Mouse (Mus musculus): ENCODE data around the gene Slc38a9. TPM values are rescaled to one million over a fixed set of nuclear protein-coding genes. Genes with fewer than 3 reads are reported as not detected.

The Slc38a9 gene
- total and polyA plus RNA-seq, 3 experiments = 10.8 to 14.1 TPM; not detected in 1

DNA sequence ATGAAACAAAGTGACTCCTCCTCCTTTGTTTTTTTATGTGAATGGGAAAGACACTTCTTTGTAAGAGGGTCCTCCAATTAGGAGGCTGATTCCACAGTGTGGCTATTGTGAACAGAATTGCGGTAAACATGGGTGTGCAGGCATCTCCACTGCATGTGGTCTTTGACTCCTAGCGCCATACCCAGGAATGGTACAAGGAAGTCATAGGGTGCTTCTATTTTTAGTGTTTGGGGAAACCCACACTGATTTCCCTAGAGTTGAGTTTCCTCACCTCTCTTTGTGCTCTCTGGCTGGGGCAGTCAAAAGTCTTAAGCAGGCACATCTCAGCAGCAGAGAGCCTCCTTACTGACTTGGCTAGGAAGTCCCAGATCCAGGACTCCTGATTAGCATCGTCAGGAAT, 125.6 kb downstream of the Slc38a9 start:
- Histone ChIP-seq H3K9ac (ENCODE audit: control insufficient read depth, low read depth, low read length, poor library complexity, severe bottlenecking) (no peak overlapping the region), H3K9me3 (replicated peaks; ENCODE audit: insufficient read depth, low read length) (no peaks in the 10 kb centered on the region), H3K36me3 (ENCODE audit: control insufficient read depth in 1 of 2, insufficient read depth in 2 of 2, low read length in 2 of 2) (no peaks in the 10 kb centered on the region), H3K79me2 (ENCODE audit: control insufficient read depth, insufficient read depth, low read length, poor library complexity) (no peaks in the 10 kb centered on the region), H3K27me3 (ENCODE audit: control insufficient read depth in 1 of 2, insufficient read depth in 2 of 2, low read length in 2 of 2) (no peaks in the 10 kb centered on the region), H3K4me3 (ENCODE audit: control insufficient read depth in 1 of 2, insufficient read depth in 1 of 2, low read depth in 2 of 2, low read length in 2 of 2) (no peak overlapping the region), H3K4me1 (ENCODE audit: control insufficient read depth in 1 of 2, insufficient read depth in 2 of 2, low read length in 2 of 2) (no peaks in the 10 kb centered on the region), H3K27ac (ENCODE audit: control insufficient read depth, low read depth, low read length) (no peak overlapping the region)
- no peak for TF ChIP-seq RCOR1 (IDR thresholded peaks at IDR 0.05; ENCODE audit: low read depth, low read length)
- no peak for TF ChIP-seq NELFE (IDR thresholded peaks at IDR 0.05; ENCODE audit: low read depth, low read length)
- TF ChIP-seq EP300 (IDR thresholded peaks at IDR 0.05; ENCODE audit: low read depth in 1 of 2, low read length in 2 of 2) = no peak
- no peak for TF ChIP-seq TCF12 (IDR thresholded peaks at IDR 0.05; ENCODE audit: low read depth, low read length)
- TF ChIP-seq KAT2A (conservative IDR thresholded peaks at IDR 0.05; ENCODE audit: low read depth, low read length) = no peak
- no peak for TF ChIP-seq POLR2AphosphoS2 (IDR thresholded peaks at IDR 0.05; ENCODE audit: low read length)
- no peak for TF ChIP-seq SIN3A (IDR thresholded peaks at IDR 0.05; ENCODE audit: low read length)
- TF ChIP-seq POLR2AphosphoS5 (IDR thresholded peaks at IDR 0.05; ENCODE audit: borderline replicate concordance, low read depth, low read length) = no peak
- no peak for TF ChIP-seq ZNF384 (IDR thresholded peaks at IDR 0.05; ENCODE audit: low read depth, low read length)
- TF ChIP-seq MAZ (IDR thresholded peaks at IDR 0.05; ENCODE audit: low read depth, low read length) = no peak
- TF ChIP-seq JUND (IDR thresholded peaks at IDR 0.05; ENCODE audit: low read depth, low read length) = no peak
- TF ChIP-seq ETS1 (IDR thresholded peaks at IDR 0.05; ENCODE audit: low read depth, low read length) = no peak
- no peak for TF ChIP-seq POLR2A (IDR thresholded peaks at IDR 0.05; ENCODE audit: control insufficient read depth in 1 of 2, insufficient read depth in 1 of 2, low read depth in 1 of 2, low read length in 2 of 2, poor library complexity in 1 of 2)
- TF ChIP-seq MYB (IDR thresholded peaks at IDR 0.05; ENCODE audit: low read depth, low read length) = no peak
- TF ChIP-seq CHD2 (IDR thresholded peaks at IDR 0.05; ENCODE audit: low read length) = no peak
- TF ChIP-seq HCFC1 (IDR thresholded peaks at IDR 0.05; ENCODE audit: low read depth, low read length) = no peak
- no peak for DNase-seq (ENCODE audit: low read depth, low spot score)

DNA sequence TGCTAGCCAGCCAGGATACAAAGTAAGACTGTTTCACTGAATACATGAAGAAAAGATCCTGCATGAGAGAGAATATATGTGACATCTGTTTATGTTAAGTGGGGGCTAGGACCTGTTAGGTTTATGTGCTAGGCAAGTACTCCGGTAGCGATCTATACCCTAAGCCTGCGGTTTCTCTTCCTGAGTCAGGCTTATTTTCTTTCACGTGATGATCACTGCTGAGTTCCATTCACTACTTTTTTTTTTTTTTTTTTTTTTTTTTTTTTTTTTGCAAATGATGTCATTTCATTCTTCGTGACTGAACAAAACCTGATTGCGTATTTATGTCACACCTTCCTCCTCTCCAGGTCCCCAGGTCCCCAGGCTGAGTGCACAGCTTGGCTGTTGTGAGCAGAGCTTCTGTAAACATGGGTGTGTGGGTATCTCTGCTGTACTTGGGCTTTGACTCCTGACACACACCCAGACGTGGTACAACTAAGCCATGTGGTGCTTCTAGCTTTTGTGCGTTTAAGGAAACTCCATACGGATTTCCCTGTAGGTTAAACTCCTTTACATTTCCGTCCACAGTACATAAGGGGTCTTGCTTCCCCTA, 126.5 kb downstream of the Slc38a9 start:
- TF ChIP-seq CHD1 (IDR thresholded peaks at IDR 0.05; ENCODE audit: low read depth, low read length) (no peak), ZC3H11A (IDR thresholded peaks at IDR 0.05; ENCODE audit: low read depth, low read length) (no peak), USF1 (IDR thresholded peaks at IDR 0.05; ENCODE audit: low read depth, low read length) (no peak), TBP (IDR thresholded peaks at IDR 0.05; ENCODE audit: low read depth, low read length) (no peak), JUND (IDR thresholded peaks at IDR 0.05; ENCODE audit: low read depth, low read length) (no peak), CTCF (IDR thresholded peaks at IDR 0.05 in 2 of 3, conservative IDR thresholded peaks at IDR 0.05 in 1 of 3; ENCODE audit: control insufficient read depth in 1 of 3, insufficient read depth in 1 of 3, low read depth in 2 of 3, low read length in 3 of 3, poor library complexity in 1 of 3, severe bottlenecking in 1 of 3) (no peak), ZMIZ1 (IDR thresholded peaks at IDR 0.05; ENCODE audit: low read depth, low read length) (no peak), MAFK (IDR thresholded peaks at IDR 0.05; ENCODE audit: borderline replicate concordance, low read depth, low read length) (no peak), SIN3A (IDR thresholded peaks at IDR 0.05; ENCODE audit: low read length) (no peak), UBTF (IDR thresholded peaks at IDR 0.05; ENCODE audit: borderline replicate concordance, insufficient read depth, low read depth, low read length) (no peak), CHD2 (IDR thresholded peaks at IDR 0.05; ENCODE audit: low read length) (no peak), ZKSCAN1 (IDR thresholded peaks at IDR 0.05; ENCODE audit: low read depth, low read length) (no peak), MAZ (IDR thresholded peaks at IDR 0.05; ENCODE audit: low read depth, low read length) (no peak), POLR2A (IDR thresholded peaks at IDR 0.05; ENCODE audit: control insufficient read depth in 1 of 2, insufficient read depth in 1 of 2, low read depth in 1 of 2, low read length in 2 of 2, poor library complexity in 1 of 2) (no peak)
- Histone ChIP-seq H3K36me3 (ENCODE audit: control insufficient read depth in 1 of 2, insufficient read depth in 2 of 2, low read length in 2 of 2) (no peaks in the 10 kb centered on the region), H3K27me3 (ENCODE audit: control insufficient read depth in 1 of 2, insufficient read depth in 2 of 2, low read length in 2 of 2) (no peaks in the 10 kb centered on the region), H3K9ac (ENCODE audit: control insufficient read depth, low read depth, low read length, poor library complexity, severe bottlenecking) (no peak overlapping the region), H3K9me3 (replicated peaks; ENCODE audit: insufficient read depth, low read length) (no peaks in the 10 kb centered on the region), H3K4me1 (ENCODE audit: control insufficient read depth in 1 of 2, insufficient read depth in 2 of 2, low read length in 2 of 2) (no peaks in the 10 kb centered on the region), H3K27ac (ENCODE audit: control insufficient read depth, low read depth, low read length) (no peak overlapping the region), H3K4me3 (ENCODE audit: control insufficient read depth in 1 of 2, insufficient read depth in 1 of 2, low read depth in 2 of 2, low read length in 2 of 2) (no peak overlapping the region), H3K79me2 (ENCODE audit: control insufficient read depth, insufficient read depth, low read length, poor library complexity) (no peaks in the 10 kb centered on the region)
- no peak for DNase-seq (ENCODE audit: low read depth, low spot score)

Measured in MEL (cell line).